Mouse (Mus musculus): Measurements from ENCODE around the gene Plin3.

DNA sequence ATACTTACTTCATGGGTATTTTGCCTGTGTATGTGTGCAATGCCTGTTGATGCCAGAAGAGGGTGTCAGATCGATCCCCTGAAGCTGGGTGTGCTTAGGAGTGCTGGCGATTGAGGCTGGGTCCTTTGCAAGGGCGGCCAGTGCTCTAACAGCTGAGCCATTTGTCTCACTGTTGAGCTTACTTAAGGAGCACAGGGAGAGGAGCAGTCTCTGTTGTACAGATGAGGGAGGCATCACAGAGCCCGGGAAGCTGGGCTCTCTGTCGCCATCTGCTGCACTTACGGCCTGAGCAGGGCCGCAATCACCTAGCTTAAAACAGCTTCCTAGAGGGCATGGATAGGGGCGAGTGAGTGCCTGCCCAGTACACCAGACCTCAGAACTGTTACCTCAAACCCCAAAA lies 40.3 kb upstream of the Plin3 start:
- TF ChIP-seq CTCF (IDR thresholded peaks at IDR 0.05; ENCODE audit: low read depth, low read length) (peak; percentile 46), POLR2A (IDR thresholded peaks at IDR 0.05; ENCODE audit: extremely low read depth, insufficient read depth, low read length) (no peak)
